Mouse (Mus musculus) liver, embryonic 15.5 days (tissue): ENCODE results near the gene Ccdc151. TPM values are rescaled to one million over a fixed set of nuclear protein-coding genes. Genes with fewer than 3 reads are reported as not detected.

Experiments used
- ATAC-seq: fragments of 200-750 bp; cut with Nextera tagmentation; 2 replicates; pipeline ENCODE4 v1.8.0; 2017; ENCODE audit warnings: moderate number of reproducible peaks, mild to moderate bottlenecking, moderate library complexity; ENCODE audit not compliant: insufficient read depth
- H3K27ac ChIP-seq: fragments of 300-500 bp; sonication (generic); replicated peaks from 2 replicates; pipeline ENCODE4 v1.5.1; 2015; ENCODE audit warnings: mild to moderate bottlenecking, inconsistent platforms
- H3K27me3 ChIP-seq: fragments of 300-500 bp; sonication (generic); 2 replicates; pipeline ENCODE4 v1.6.1; 2015; ENCODE audit warnings: mild to moderate bottlenecking, inconsistent platforms
- H3K36me3 ChIP-seq: fragments of 300-500 bp; sonication (generic); replicated peaks from 2 replicates; pipeline ENCODE4 v1.6.1; 2015; ENCODE audit warnings: moderate library complexity, mild to moderate bottlenecking, inconsistent platforms
- H3K4me1 ChIP-seq: fragments of 300-500 bp; sonication (generic); replicated peaks from 2 replicates; pipeline ENCODE4 v1.6.1; 2015; ENCODE audit warnings: inconsistent platforms
- H3K4me2 ChIP-seq: fragments of 300-500 bp; sonication (generic); 2 replicates; pipeline ENCODE4 v1.6.1; 2015; ENCODE audit warnings: moderate library complexity, mild to moderate bottlenecking, inconsistent platforms
- H3K4me3 ChIP-seq: fragments of 300-500 bp; sonication (generic); replicated peaks from 2 replicates; pipeline ENCODE4 v1.5.1; 2015; ENCODE audit warnings: mild to moderate bottlenecking, inconsistent platforms
- H3K9ac ChIP-seq: fragments of 300-500 bp; sonication (generic); 2 replicates; pipeline ENCODE4 v1.6.1; 2015; ENCODE audit warnings: moderate library complexity, mild to moderate bottlenecking, inconsistent platforms
- H3K9me3 ChIP-seq: fragments of 300-500 bp; sonication (generic); replicated peaks from 2 replicates; pipeline ENCODE4 v1.6.1; 2016; ENCODE audit warnings: inconsistent platforms
- WGBS: fragments of 180-500 bp; shearing (Covaris S2); methylation state at CpG from one replicate; pipeline ENCODE4 v1.1.7; 2015; ENCODE audit warnings: mixed read lengths; ENCODE audit not compliant: insufficient replicate concordance; 5-methylcytosine and 5-hydroxymethylcytosine counted together
- polyA plus RNA-seq: library from polyadenylated mRNA; unstranded; fragments of >200 nt; fragmentation: Nextera tagmentation; extraction: Ambion mirVana; gene quantifications from 2 replicates; pipeline ENCODE4 v1.2.1, GENCODE M21; 2015

Ccdc151 gene
- polyA plus RNA-seq, 1 experiment from 2014 or later, result not detected

- H3K4me3 ChIP-seq, result no peak overlapping the region
- no peak overlapping the region for H3K9ac ChIP-seq
- no peak overlapping the region for H3K27ac ChIP-seq
- WGBS, result 73% methylated on average over 9 of the region's 9 CpGs
- H3K36me3 ChIP-seq, result no peaks in the 10 kb centered on the region
- H3K27me3 ChIP-seq, result peaks cover 1% of the 10 kb centered on the region
- no peaks in the 10 kb centered on the region for H3K9me3 ChIP-seq
- H3K4me1 ChIP-seq, result 0 out of 2 replicates have a peak, but pooled peaks cover 2% of the 10 kb centered on the region
- H3K4me2 ChIP-seq, result no peak overlapping the region
- no peak for ATAC-seq
These were observed 28.0 kb upstream of the Ccdc151 start for GRCm38 (mm10) chr9:22030386-22030785.

GRCm38 (mm10) chr9:22028467-22028866 is 26.0 kb upstream of the Ccdc151 start:
- Histone ChIP-seq H3K36me3 (no peaks in the 10 kb centered on the region), H3K4me2 (no peak overlapping the region), H3K9ac (no peak overlapping the region), H3K4me3 (no peak overlapping the region), H3K27ac (no peak overlapping the region), H3K27me3 (no peaks in the 10 kb centered on the region), H3K9me3 (no peaks in the 10 kb centered on the region), H3K4me1 (0 out of 2 replicates have a peak, but pooled peaks cover 2% of the 10 kb centered on the region)
- 39% methylated on average over 7 of the region's 7 CpGs for WGBS
- ATAC-seq, result no peak

GRCm38 (mm10) chr9:22024592-22024991 is 22.2 kb upstream of the Ccdc151 start:
- Histone ChIP-seq H3K9ac (no peak overlapping the region), H3K4me1 (0 out of 2 replicates have a peak, but pooled peaks cover 2% of the 10 kb centered on the region), H3K9me3 (no peaks in the 10 kb centered on the region), H3K4me2 (no peak overlapping the region), H3K36me3 (no peaks in the 10 kb centered on the region), H3K27ac (no peak overlapping the region), H3K27me3 (no peaks in the 10 kb centered on the region), H3K4me3 (no peak overlapping the region)
- ATAC-seq, result no peak
- 55% methylated on average over 8 of the region's 8 CpGs for WGBS

- Histone ChIP-seq H3K27me3 (no peaks in the 10 kb centered on the region), H3K27ac (no peak overlapping the region), H3K9me3 (no peaks in the 10 kb centered on the region), H3K4me2 (no peak overlapping the region), H3K9ac (no peak overlapping the region), H3K4me3 (no peak overlapping the region), H3K36me3 (peaks cover 25% of the 10 kb centered on the region), H3K4me1 (peaks cover 4% of the 10 kb centered on the region)
- peak; percentile 69 for ATAC-seq
- 62% methylated on average over 7 of the region's 7 CpGs for WGBS
These were observed 14.9 kb upstream of the Ccdc151 start for GRCm38 (mm10) chr9:22017208-22017825.

- ATAC-seq, result no peak
- Histone ChIP-seq H3K27ac (no peak overlapping the region), H3K4me3 (no peak overlapping the region), H3K4me2 (no peak overlapping the region), H3K36me3 (peaks cover 36% of the 10 kb centered on the region), H3K27me3 (no peaks in the 10 kb centered on the region), H3K9me3 (no peaks in the 10 kb centered on the region), H3K9ac (no peak overlapping the region), H3K4me1 (peaks cover 4% of the 10 kb centered on the region)
- 67% methylated on average over 10 of the region's 10 CpGs for WGBS
These were observed 13.8 kb upstream of the Ccdc151 start for GRCm38 (mm10) chr9:22016245-22016644.

GRCm38 (mm10) chr9:22012731-22013130 is 10.3 kb upstream of the Ccdc151 start:
- H3K9ac ChIP-seq, result no peak overlapping the region
- no peak for ATAC-seq
- 87% methylated on average over 13 of the region's 13 CpGs for WGBS

GRCm38 (mm10) chr9:22011055-22011454 is 8.6 kb upstream of the Ccdc151 start:
- H3K36me3 ChIP-seq, result peaks cover 88% of the 10 kb centered on the region
- no peak overlapping the region for H3K4me2 ChIP-seq
- H3K9me3 ChIP-seq, result no peaks in the 10 kb centered on the region
- ATAC-seq, result no peak
- 56% methylated on average over 5 of the region's 5 CpGs for WGBS
- no peaks in the 10 kb centered on the region for H3K27me3 ChIP-seq
- no peak overlapping the region for H3K9ac ChIP-seq
- no peaks in the 10 kb centered on the region for H3K4me1 ChIP-seq
- H3K4me3 ChIP-seq, result no peak overlapping the region
- H3K27ac ChIP-seq, result no peak overlapping the region

More at GRCm38 (mm10) chr9:22012731-22013130, 10.3 kb upstream of the Ccdc151 start:
- Histone ChIP-seq H3K27ac (no peak overlapping the region), H3K4me3 (no peak overlapping the region), H3K4me1 (peaks cover 4% of the 10 kb centered on the region), H3K27me3 (no peaks in the 10 kb centered on the region), H3K36me3 (peaks cover 71% of the 10 kb centered on the region), H3K4me2 (no peak overlapping the region), H3K9me3 (no peaks in the 10 kb centered on the region)

- Histone ChIP-seq H3K4me1 (peaks cover 26% of the 10 kb centered on the region), H3K27me3 (peaks cover 21% of the 10 kb centered on the region), H3K9me3 (no peaks in the 10 kb centered on the region), H3K9ac (no peak overlapping the region), H3K27ac (no peak overlapping the region), H3K36me3 (peaks cover 55% of the 10 kb centered on the region), H3K4me2 (peak overlapping the region; percentile 88; the same call in 1 of the 2 replicates), H3K4me3 (no peak overlapping the region)
- WGBS, result 88% methylated on average over 12 of the region's 12 CpGs
- no peak for ATAC-seq
These were observed 2.1 kb upstream of the Ccdc151 start for GRCm38 (mm10) chr9:22004546-22004945.

GRCm38 (mm10) chr9:22003163-22003554 is 725 bp upstream of the Ccdc151 start:
- Histone ChIP-seq H3K4me2 (peak overlapping the region; percentile 88), H3K4me3 (peak overlapping the region; percentile 74), H3K4me1 (peaks cover 26% of the 10 kb centered on the region), H3K27me3 (peaks cover 33% of the 10 kb centered on the region), H3K27ac (peak overlapping the region; percentile 76), H3K9me3 (no peaks in the 10 kb centered on the region), H3K36me3 (peaks cover 41% of the 10 kb centered on the region), H3K9ac (peak overlapping the region; percentile 65)
- whole genome bisulfite sequencing, result under 1% methylated on average over 18 of the region's 18 CpGs
- peak; percentile 19 for ATAC-seq

DNA sequence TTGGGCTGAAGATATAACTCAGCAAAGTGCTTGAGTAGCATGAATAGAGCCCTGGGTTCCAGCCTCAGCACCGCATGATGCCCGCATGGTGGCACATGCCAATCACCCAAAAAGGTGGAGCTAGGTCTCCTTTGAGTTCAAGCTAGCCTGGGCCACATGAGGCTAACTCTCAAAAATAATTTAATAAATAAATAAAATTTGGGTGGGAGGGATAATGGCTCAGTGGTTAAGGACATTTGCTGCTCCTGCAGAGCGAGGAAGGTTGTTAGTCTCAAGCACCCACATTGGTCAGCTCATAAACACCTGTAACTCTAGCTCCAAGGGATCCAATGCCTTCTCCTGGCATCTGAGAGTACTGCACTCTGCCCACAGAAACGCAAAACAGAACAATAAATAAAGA is 801 bp downstream of the Ccdc151 start:
- Histone ChIP-seq H3K36me3 (peaks cover 26% of the 10 kb centered on the region), H3K27ac (no peak overlapping the region), H3K4me2 (no peak overlapping the region), H3K4me3 (no peak overlapping the region), H3K9me3 (no peaks in the 10 kb centered on the region), H3K27me3 (peaks cover 47% of the 10 kb centered on the region), H3K4me1 (peaks cover 26% of the 10 kb centered on the region), H3K9ac (no peak overlapping the region)
- ATAC-seq, result no peak
- 76% methylated on average over 4 of the region's 4 CpGs for WGBS

- Histone ChIP-seq H3K9me3 (no peaks in the 10 kb centered on the region; the same call in 1 of the 2 replicates), H3K4me1 (peaks cover 26% of the 10 kb centered on the region), H3K4me3 (no peak overlapping the region), H3K4me2 (no peak overlapping the region), H3K36me3 (peaks cover 12% of the 10 kb centered on the region), H3K27me3 (peaks cover 49% of the 10 kb centered on the region), H3K27ac (no peak overlapping the region), H3K9ac (no peak overlapping the region)
- WGBS, result 80% methylated on average over 6 of the region's 6 CpGs
- ATAC-seq, result no peak
These were observed 2.1 kb downstream of the Ccdc151 start for GRCm38 (mm10) chr9:22000296-22000695.
